8 mouse cellular contexts compared by ENCODE assay signal in the genomic region with DNA sequence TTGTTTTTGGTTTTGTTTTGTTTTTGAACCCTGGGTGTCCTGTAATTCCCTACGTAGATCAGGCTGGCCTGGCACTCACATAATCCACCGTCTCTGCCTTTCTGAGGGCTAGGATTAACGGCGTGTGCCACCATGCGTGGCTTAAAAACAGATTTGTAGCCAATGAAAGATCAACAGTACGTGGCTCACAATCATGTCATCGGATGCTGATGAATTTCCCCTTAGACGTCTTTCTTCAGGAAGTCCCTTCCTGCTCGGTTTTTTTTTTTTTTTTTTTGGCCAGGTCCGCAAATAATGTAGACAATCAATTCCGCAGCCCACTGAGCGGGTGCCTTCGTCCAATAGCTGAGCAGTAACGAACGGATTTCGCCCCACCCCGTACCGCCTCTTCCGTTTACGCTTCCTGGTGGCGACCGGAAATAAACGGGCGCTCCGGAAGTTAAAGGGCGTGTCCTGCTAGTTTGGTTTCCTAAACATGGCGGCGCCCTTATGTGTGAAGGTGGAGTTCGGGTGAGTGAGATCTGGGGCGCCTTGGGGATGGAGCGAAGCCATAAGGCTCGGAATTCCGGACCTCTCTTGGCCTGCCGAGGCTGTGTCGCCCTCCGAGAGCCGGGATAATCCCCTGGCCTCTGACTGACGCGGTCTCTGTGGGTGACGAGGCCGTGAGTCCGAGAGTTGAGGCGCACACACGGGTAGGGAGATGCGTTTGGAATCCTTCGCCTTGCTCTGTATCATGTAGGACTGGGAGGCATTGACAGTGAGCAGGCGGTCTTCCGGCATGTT. TPM values are rescaled to one million over a fixed set of nuclear protein-coding genes. Genes with fewer than 3 reads are reported as not detected.
A peak's percentile ranks its signal among the peaks of the same experiment; 100 is the strongest.
DNase-seq lines count a peak whose midpoint lies in the region; ATAC-seq and TF ChIP-seq lines count a peak whose summit lies in the region.

No protein-coding gene starts in this region.

- WGBS in heart, embryonic 12.5 days = under 1% methylated on average over 48 of the region's 48 CpGs
- WGBS in kidney, postnatal 0 days = under 1% methylated on average over 48 of the region's 48 CpGs
- WGBS in liver, embryonic 11.5 days = under 1% methylated on average over 48 of the region's 48 CpGs
- 0% methylated on average over 48 of the region's 48 CpGs for WGBS in stomach, embryonic 14.5 days

- H3K27me3 ChIP-seq in heart, embryonic 12.5 days (replicated peaks) = no peaks in the 10 kb centered on the region
- H3K27me3 ChIP-seq in kidney, postnatal 0 days (ENCODE audit: insufficient read depth, low read length) = no peaks in the 10 kb centered on the region
- no peaks in the 10 kb centered on the region for H3K27me3 ChIP-seq in liver, embryonic 11.5 days (replicated peaks; ENCODE audit: control insufficient read depth, insufficient read depth, low read length)
- no peaks in the 10 kb centered on the region for H3K27me3 ChIP-seq in stomach, embryonic 14.5 days (ENCODE audit: control insufficient read depth, insufficient read depth, low read length)

- no peak for TF ChIP-seq CTCF in kidney, postnatal 0 days (IDR thresholded peaks at IDR 0.05; ENCODE audit: low read depth)

- peaks cover 15% of the 10 kb centered on the region for H3K4me1 ChIP-seq in heart, embryonic 12.5 days (replicated peaks)
- peaks cover 8% of the 10 kb centered on the region for H3K4me1 ChIP-seq in kidney, postnatal 0 days (replicated peaks; ENCODE audit: insufficient read depth, low read length)
- peaks cover 15% of the 10 kb centered on the region for H3K4me1 ChIP-seq in liver, embryonic 11.5 days (replicated peaks; ENCODE audit: control insufficient read depth, insufficient read depth, low read length)
- H3K4me1 ChIP-seq in stomach, embryonic 14.5 days (ENCODE audit: control insufficient read depth, insufficient read depth, low read length) = peaks cover 11% of the 10 kb centered on the region

- peak overlapping the region; percentile 91 for H3K27ac ChIP-seq in heart, embryonic 12.5 days (ENCODE audit: poor library complexity, severe bottlenecking)
- H3K27ac ChIP-seq in kidney, postnatal 0 days = peak overlapping the region; percentile 77
- peak overlapping the region; percentile 89 for H3K27ac ChIP-seq in liver, embryonic 11.5 days (ENCODE audit: low read depth, low read length)
- peak overlapping the region; percentile 95 for H3K27ac ChIP-seq in stomach, embryonic 14.5 days (ENCODE audit: low read length)

- peak overlapping the region; percentile 94 for H3K4me3 ChIP-seq in heart, embryonic 12.5 days
- peak overlapping the region; percentile 99 for H3K4me3 ChIP-seq in kidney, postnatal 0 days (replicated peaks; ENCODE audit: low read depth, low read length)
- H3K4me3 ChIP-seq in liver, embryonic 11.5 days (ENCODE audit: low read depth, low read length) = peak overlapping the region; percentile 97
- peak overlapping the region; percentile 73 for H3K4me3 ChIP-seq in stomach, embryonic 14.5 days (ENCODE audit: low read depth, low read length)

- peak; percentile 99 for ATAC-seq in erythroid progenitor cell, adult 5-6 weeks (replicated peaks; ENCODE audit: low FRiP score, poor library complexity, severe bottlenecking)
- peak; percentile 95 for ATAC-seq in heart, embryonic 12.5 days (ENCODE audit: insufficient number of reproducible peaks, low FRiP score)
- peak; percentile 95 for ATAC-seq in kidney, postnatal 0 days (replicated peaks; ENCODE audit: low FRiP score, low read depth)
- peak; percentile 98 for ATAC-seq in liver, embryonic 11.5 days (replicated peaks; ENCODE audit: low FRiP score)
- peak; percentile 96 for ATAC-seq in stomach, embryonic 14.5 days (ENCODE audit: insufficient number of reproducible peaks, insufficient read depth, low FRiP score, low read depth)

- H3K9me3 ChIP-seq in heart, embryonic 12.5 days (replicated peaks) = no peaks in the 10 kb centered on the region
- no peaks in the 10 kb centered on the region for H3K9me3 ChIP-seq in kidney, postnatal 0 days (replicated peaks; ENCODE audit: low read length)
- H3K9me3 ChIP-seq in liver, embryonic 11.5 days (ENCODE audit: control insufficient read depth, low read length) = no peaks in the 10 kb centered on the region
- no peaks in the 10 kb centered on the region for H3K9me3 ChIP-seq in stomach, embryonic 14.5 days (ENCODE audit: control insufficient read depth, low read depth, low read length)

- peak; percentile 97 for DNase-seq in CD4-positive helper T cell, adult 2 months (ENCODE audit: low read depth, low spot score)
- DNase-seq in brain, embryonic 18.5 days (ENCODE audit: low read depth, low spot score) = peak; percentile 97
- DNase-seq in kidney, postnatal 0 days (ENCODE audit: low spot score) = peak; percentile 99
- peak; percentile 95 for DNase-seq in liver, embryonic 11.5 days (ENCODE audit: low spot score)
- DNase-seq in naive thymus-derived CD4-positive, alpha-beta T cell, adult 2 months (ENCODE audit: low read depth) = peak; percentile 96

- peaks cover 3% of the 10 kb centered on the region; the same call in 1 of the 2 replicates for H3K36me3 ChIP-seq in heart, embryonic 12.5 days
- no peaks in the 10 kb centered on the region; the same call in 1 of the 2 replicates for H3K36me3 ChIP-seq in kidney, postnatal 0 days (ENCODE audit: insufficient read depth, low read length)
- H3K36me3 ChIP-seq in liver, embryonic 11.5 days (ENCODE audit: control insufficient read depth, insufficient read depth, low read length) = no peaks in the 10 kb centered on the region
- no peaks in the 10 kb centered on the region; the same call in 1 of the 2 replicates for H3K36me3 ChIP-seq in stomach, embryonic 14.5 days (ENCODE audit: control insufficient read depth, insufficient read depth, low read length)

- H3K4me2 ChIP-seq in heart, embryonic 12.5 days = peak overlapping the region; percentile 97
- H3K4me2 ChIP-seq in kidney, postnatal 0 days (ENCODE audit: low read length) = peak overlapping the region; percentile 86
- H3K4me2 ChIP-seq in liver, embryonic 11.5 days = peak overlapping the region; percentile 83
- H3K4me2 ChIP-seq in stomach, embryonic 14.5 days (replicated peaks; ENCODE audit: low read depth, low read length) = peak overlapping the region; percentile 83

- peak overlapping the region; percentile 92 for H3K9ac ChIP-seq in heart, embryonic 12.5 days
- H3K9ac ChIP-seq in kidney, postnatal 0 days (ENCODE audit: low read depth, low read length) = peak overlapping the region; percentile 81
- H3K9ac ChIP-seq in liver, embryonic 11.5 days (ENCODE audit: low read depth, low read length) = peak overlapping the region; percentile 84
- peak overlapping the region; percentile 73 for H3K9ac ChIP-seq in stomach, embryonic 14.5 days (replicated peaks; ENCODE audit: low read depth, low read length)

RNA-seq across cellular contexts. Expression of gene Urm1, which starts 7.2 kb away (rescaled TPM):
- total RNA-seq in erythroid progenitor cell, adult 5-6 weeks (2015; ENCODE audit: low replicate concordance) = 13.7 and 26.8 TPM in 2 replicates
- total RNA-seq in erythroid progenitor cell, adult 5-6 weeks (2017; ENCODE audit: low replicate concordance) = 4.5 and 4.6 TPM in 2 replicates
- 15.6 and 15.7 TPM in 2 replicates for polyA plus RNA-seq in heart, embryonic 12.5 days (2016; fragmentation: Nextera tagmentation; extraction: Ambion mirVana)
- polyA plus RNA-seq in kidney, postnatal 0 days (2015; fragmentation: Nextera tagmentation; extraction: Ambion mirVana) = 26.1 and 29.0 TPM in 2 replicates
- 21.1 TPM in 2 replicates for polyA plus RNA-seq in liver, embryonic 11.5 days (2014; fragmentation: Nextera tagmentation; extraction: Ambion mirVana)
- 20.8 and 24.6 TPM in 2 replicates for polyA plus RNA-seq in stomach, embryonic 14.5 days (2014; fragmentation: Nextera tagmentation; extraction: Ambion mirVana)

RNA-seq across cellular contexts. Expression of gene Slc27a4, which starts 24.7 kb away (rescaled TPM):
- 2.5 and 4.6 TPM in 2 replicates for total RNA-seq in erythroid progenitor cell, adult 5-6 weeks (2015; ENCODE audit: low replicate concordance)
- 1.4 and 2.0 TPM in 2 replicates for total RNA-seq in erythroid progenitor cell, adult 5-6 weeks (2017; ENCODE audit: low replicate concordance)
- polyA plus RNA-seq in heart, embryonic 12.5 days (2016; fragmentation: Nextera tagmentation; extraction: Ambion mirVana) = 10.9 and 11.0 TPM in 2 replicates
- polyA plus RNA-seq in kidney, postnatal 0 days (2015; fragmentation: Nextera tagmentation; extraction: Ambion mirVana) = 15.0 and 15.5 TPM in 2 replicates
- 5.2 and 5.3 TPM in 2 replicates for polyA plus RNA-seq in liver, embryonic 11.5 days (2014; fragmentation: Nextera tagmentation; extraction: Ambion mirVana)
- polyA plus RNA-seq in stomach, embryonic 14.5 days (2014; fragmentation: Nextera tagmentation; extraction: Ambion mirVana) = 12.2 TPM in 2 replicates

RNA-seq across cellular contexts. Expression of gene Trub2, which starts 38.8 kb away (rescaled TPM):
- total RNA-seq in erythroid progenitor cell, adult 5-6 weeks (2015; ENCODE audit: low replicate concordance) = 10.8 and 14.7 TPM in 2 replicates
- 17.4 and 27.7 TPM in 2 replicates for total RNA-seq in erythroid progenitor cell, adult 5-6 weeks (2017; ENCODE audit: low replicate concordance)
- polyA plus RNA-seq in heart, embryonic 12.5 days (2016; fragmentation: Nextera tagmentation; extraction: Ambion mirVana) = 25.8 and 26.6 TPM in 2 replicates
- 24.1 and 25.9 TPM in 2 replicates for polyA plus RNA-seq in kidney, postnatal 0 days (2015; fragmentation: Nextera tagmentation; extraction: Ambion mirVana)
- 27.7 and 29.0 TPM in 2 replicates for polyA plus RNA-seq in liver, embryonic 11.5 days (2014; fragmentation: Nextera tagmentation; extraction: Ambion mirVana)
- polyA plus RNA-seq in stomach, embryonic 14.5 days (2014; fragmentation: Nextera tagmentation; extraction: Ambion mirVana) = 31.0 and 32.3 TPM in 2 replicates

RNA-seq across cellular contexts. Expression of gene Coq4, which starts 39.8 kb away (rescaled TPM):
- total RNA-seq in erythroid progenitor cell, adult 5-6 weeks (2015; ENCODE audit: low replicate concordance) = 2.2 TPM in 1 of 2 replicates, not detected in the other
- 2.6 and 6.1 TPM in 2 replicates for total RNA-seq in erythroid progenitor cell, adult 5-6 weeks (2017; ENCODE audit: low replicate concordance)
- polyA plus RNA-seq in heart, embryonic 12.5 days (2016; fragmentation: Nextera tagmentation; extraction: Ambion mirVana) = 21.8 and 23.8 TPM in 2 replicates
- 29.3 and 31.1 TPM in 2 replicates for polyA plus RNA-seq in kidney, postnatal 0 days (2015; fragmentation: Nextera tagmentation; extraction: Ambion mirVana)
- 36.1 and 38.8 TPM in 2 replicates for polyA plus RNA-seq in liver, embryonic 11.5 days (2014; fragmentation: Nextera tagmentation; extraction: Ambion mirVana)
- polyA plus RNA-seq in stomach, embryonic 14.5 days (2014; fragmentation: Nextera tagmentation; extraction: Ambion mirVana) = 33.0 and 39.1 TPM in 2 replicates

RNA-seq across cellular contexts. Expression of gene Cercam, which starts 41.8 kb away (rescaled TPM):
- total RNA-seq in erythroid progenitor cell, adult 5-6 weeks (2015; ENCODE audit: low replicate concordance) = 44.9 and 66.3 TPM in 2 replicates
- 36.4 and 48.1 TPM in 2 replicates for total RNA-seq in erythroid progenitor cell, adult 5-6 weeks (2017; ENCODE audit: low replicate concordance)
- 24.7 and 26.9 TPM in 2 replicates for polyA plus RNA-seq in heart, embryonic 12.5 days (2016; fragmentation: Nextera tagmentation; extraction: Ambion mirVana)
- polyA plus RNA-seq in kidney, postnatal 0 days (2015; fragmentation: Nextera tagmentation; extraction: Ambion mirVana) = 10.2 and 10.3 TPM in 2 replicates
- polyA plus RNA-seq in liver, embryonic 11.5 days (2014; fragmentation: Nextera tagmentation; extraction: Ambion mirVana) = 49.0 and 54.3 TPM in 2 replicates
- 23.6 and 28.1 TPM in 2 replicates for polyA plus RNA-seq in stomach, embryonic 14.5 days (2014; fragmentation: Nextera tagmentation; extraction: Ambion mirVana)

Comparison
In these comparisons a context has a peak if more than half of its experiments do, and no peak if none do; other contexts are left out.
1. Peak in every context shown above with its lines: DNase-seq, ATAC-seq, H3K4me3 ChIP-seq and H3K27ac ChIP-seq.